Mouse (Mus musculus) embryonic facial prominence, embryonic 12.5 days (tissue): Measurements from ENCODE around the gene Tmem115. TPM values are rescaled to one million over a fixed set of nuclear protein-coding genes. Genes with fewer than 3 reads are reported as not detected.
A peak's percentile ranks its signal among the peaks of the same experiment; 100 is the strongest.

ENCODE experiments used
- ATAC-seq: fragments of 200-750 bp; cut with Nextera tagmentation; 2 replicates; pipeline ENCODE4 v1.8.0; 2017; ENCODE audit not compliant: insufficient number of reproducible peaks, insufficient read depth, low FRiP score, low TSS enrichment
- H3K27ac ChIP-seq: fragments of 300-500 bp; sonication (generic); 2 replicates; pipeline ENCODE4 v1.5.1; 2016; ENCODE audit warnings: mild to moderate bottlenecking
- H3K27me3 ChIP-seq: fragments of 300-500 bp; sonication (generic); 2 replicates; pipeline ENCODE4 v1.6.1; 2016; ENCODE audit warnings: mild to moderate bottlenecking, moderate library complexity
- H3K36me3 ChIP-seq: fragments of 300-500 bp; sonication (generic); 2 replicates; pipeline ENCODE4 v1.6.1; 2016; ENCODE audit warnings: mild to moderate bottlenecking
- H3K4me1 ChIP-seq: fragments of 300-500 bp; sonication (generic); 2 replicates; pipeline ENCODE4 v1.6.1; 2016
- H3K4me2 ChIP-seq: fragments of 300-500 bp; sonication (generic); replicated peaks from 2 replicates; pipeline ENCODE4 v1.6.1; 2016; ENCODE audit warnings: mild to moderate bottlenecking, moderate library complexity
- H3K4me3 ChIP-seq: fragments of 300-500 bp; sonication (generic); 2 replicates; pipeline ENCODE4 v1.5.1; 2016; ENCODE audit warnings: mild to moderate bottlenecking
- H3K9ac ChIP-seq: fragments of 300-500 bp; sonication (generic); 2 replicates; pipeline ENCODE4 v1.6.1; 2016; ENCODE audit warnings: mild to moderate bottlenecking, moderate library complexity
- H3K9me3 ChIP-seq: fragments of 300-500 bp; sonication (generic); 2 replicates; pipeline ENCODE4 v1.6.1; 2016; ENCODE audit warnings: mild to moderate bottlenecking, moderate library complexity
- WGBS: fragments of 180-500 bp; shearing (Covaris S2); methylation state at CpG from one replicate; pipeline ENCODE4 v1.1.7; 2016; 5-methylcytosine and 5-hydroxymethylcytosine counted together
- polyA plus RNA-seq: library from polyadenylated mRNA; unstranded; fragments of >200 nt; fragmentation: Nextera tagmentation; extraction: Ambion mirVana; gene quantifications from 2 replicates; pipeline ENCODE4 v1.2.1, GENCODE M21; 2016

Gene Tmem115
- polyA plus RNA-seq, 1 experiment from 2014 or later, result 50.1 TPM

DNA sequence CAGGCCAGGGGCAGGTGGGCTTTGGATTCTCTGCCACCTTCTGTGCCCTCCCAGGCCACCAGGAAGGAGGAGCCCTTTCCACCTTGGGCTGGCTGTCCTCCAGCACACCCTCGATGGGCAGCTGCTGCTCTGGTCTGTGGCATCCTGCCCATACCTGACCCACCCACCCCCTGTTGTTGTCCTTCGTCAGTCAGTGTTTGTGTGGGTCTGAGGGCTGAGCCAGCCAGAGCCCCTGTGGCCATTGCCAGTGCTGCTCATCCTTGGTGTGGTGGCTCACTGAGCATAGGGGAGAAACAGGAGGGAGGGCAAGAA, 11.4 kb upstream of the Tmem115 start:
- H3K4me2 ChIP-seq, result peak overlapping the region; percentile 44
- H3K27me3 ChIP-seq, result peaks cover 38% of the 10 kb centered on the region
- WGBS, result 26% methylated on average over 2 of the region's 2 CpGs
- no peak overlapping the region for H3K4me3 ChIP-seq
- ATAC-seq, result peak; percentile 8; the same call in 1 of the 2 replicates
- H3K27ac ChIP-seq, result no peak overlapping the region
- H3K36me3 ChIP-seq, result no peaks in the 10 kb centered on the region
- H3K9ac ChIP-seq, result no peak overlapping the region
- H3K9me3 ChIP-seq, result no peaks in the 10 kb centered on the region
- H3K4me1 ChIP-seq, result peaks cover 32% of the 10 kb centered on the region

GRCm38 (mm10) chr9:107526198-107527026, 7.3 kb upstream of the Tmem115 start:
- no peaks in the 10 kb centered on the region for H3K36me3 ChIP-seq
- H3K27ac ChIP-seq, result no peak overlapping the region
- H3K4me1 ChIP-seq, result peaks cover 22% of the 10 kb centered on the region
- H3K27me3 ChIP-seq, result peaks cover 51% of the 10 kb centered on the region
- 4% methylated on average over 44 of the region's 44 CpGs for WGBS
- no peaks in the 10 kb centered on the region for H3K9me3 ChIP-seq
- H3K4me3 ChIP-seq, result peak overlapping the region; percentile 36
- ATAC-seq, result 0 out of 2 replicates have a peak, but pooled peaks have one; percentile 18
- H3K9ac ChIP-seq, result no peak overlapping the region
- H3K4me2 ChIP-seq, result peak overlapping the region; percentile 63

- ATAC-seq, result no peak
Observed at GRCm38 (mm10) chr9:107534408-107535202, 860 bp downstream of the Tmem115 start.

GRCm38 (mm10) chr9:107538231-107538630, 4.5 kb downstream of the Tmem115 start:
- no peak for ATAC-seq
- Histone ChIP-seq H3K4me2 (no peak overlapping the region), H3K4me1 (peaks cover 40% of the 10 kb centered on the region), H3K9ac (no peak overlapping the region), H3K9me3 (no peaks in the 10 kb centered on the region), H3K36me3 (peaks cover 31% of the 10 kb centered on the region), H3K4me3 (no peak overlapping the region), H3K27ac (no peak overlapping the region), H3K27me3 (no peaks in the 10 kb centered on the region)
- WGBS, result 93% methylated on average over 7 of the region's 7 CpGs

More at GRCm38 (mm10) chr9:107534408-107535202, 860 bp downstream of the Tmem115 start:
- H3K36me3 ChIP-seq, result peaks cover 24% of the 10 kb centered on the region
- H3K4me2 ChIP-seq, result peak overlapping the region; percentile 93
- no peaks in the 10 kb centered on the region for H3K9me3 ChIP-seq
- peak overlapping the region; percentile 61 for H3K4me3 ChIP-seq
- H3K27ac ChIP-seq, result peak overlapping the region; percentile 71
- peaks cover 24% of the 10 kb centered on the region for H3K4me1 ChIP-seq
- under 1% methylated on average over 40 of the region's 40 CpGs for WGBS
- H3K9ac ChIP-seq, result peak overlapping the region; percentile 80
- H3K27me3 ChIP-seq, result no peaks in the 10 kb centered on the region

- Histone ChIP-seq H3K9me3 (no peaks in the 10 kb centered on the region), H3K4me3 (no peak overlapping the region), H3K9ac (no peak overlapping the region), H3K36me3 (peaks cover 35% of the 10 kb centered on the region), H3K27ac (no peak overlapping the region), H3K4me1 (peaks cover 40% of the 10 kb centered on the region), H3K27me3 (no peaks in the 10 kb centered on the region), H3K4me2 (no peak overlapping the region)
- no peak for ATAC-seq
- whole genome bisulfite sequencing, result 93% methylated on average over 3 of the region's 3 CpGs
Observed at GRCm38 (mm10) chr9:107538711-107539110, 5.0 kb downstream of the Tmem115 start.

DNA sequence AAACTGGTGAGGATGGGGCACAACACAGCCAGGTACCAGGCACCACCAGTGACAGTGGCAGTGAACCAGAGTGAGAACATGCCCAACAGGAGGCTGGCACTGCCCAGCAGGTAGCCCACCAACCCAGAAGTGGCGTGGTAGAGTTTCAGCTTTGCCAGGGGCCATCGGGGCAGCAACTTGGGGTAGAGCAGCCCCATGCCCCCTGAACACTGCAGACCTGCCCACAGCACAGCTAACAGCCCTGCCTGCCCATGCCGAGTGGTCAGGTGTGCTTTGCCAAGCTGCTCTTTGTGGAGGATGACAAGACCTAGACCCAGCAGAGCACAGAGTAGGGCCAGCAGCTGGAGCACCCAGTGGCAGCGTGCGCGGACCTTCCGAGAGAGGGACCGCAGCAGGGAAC, 6.2 kb downstream of the Tmem115 start:
- H3K4me1 ChIP-seq, result peaks cover 39% of the 10 kb centered on the region
- H3K4me3 ChIP-seq, result no peak overlapping the region
- H3K36me3 ChIP-seq, result peaks cover 46% of the 10 kb centered on the region
- H3K9ac ChIP-seq, result no peak overlapping the region
- no peak overlapping the region for H3K27ac ChIP-seq
- H3K9me3 ChIP-seq, result no peaks in the 10 kb centered on the region
- no peak overlapping the region for H3K4me2 ChIP-seq
- no peak for ATAC-seq
- no peaks in the 10 kb centered on the region for H3K27me3 ChIP-seq
- 92% methylated on average over 8 of the region's 8 CpGs for WGBS

DNA sequence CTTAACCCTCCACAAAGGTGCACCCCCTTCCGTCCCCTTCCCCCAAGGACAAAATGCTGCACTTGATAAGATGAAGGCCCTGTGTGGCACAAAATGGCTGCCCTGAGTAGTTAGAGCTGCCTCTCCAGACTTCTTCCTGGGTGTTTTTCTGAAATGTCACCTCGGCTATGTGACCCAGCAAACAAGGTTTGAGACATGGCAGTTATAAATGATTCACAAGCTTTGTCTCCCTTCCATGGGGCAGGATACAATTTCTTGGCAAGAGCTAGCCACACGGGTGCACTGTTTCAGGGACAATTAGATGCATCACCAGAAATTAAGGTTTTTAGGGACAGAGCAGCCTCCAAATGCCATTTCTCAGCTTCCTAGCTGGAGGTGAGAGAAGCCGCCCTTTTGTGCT, 6.7 kb downstream of the Tmem115 start:
- Histone ChIP-seq H3K9me3 (no peaks in the 10 kb centered on the region), H3K27ac (no peak overlapping the region), H3K9ac (no peak overlapping the region), H3K27me3 (no peaks in the 10 kb centered on the region), H3K4me3 (no peak overlapping the region), H3K36me3 (peaks cover 51% of the 10 kb centered on the region), H3K4me1 (peaks cover 34% of the 10 kb centered on the region), H3K4me2 (no peak overlapping the region)
- 72% methylated on average over 4 of the region's 4 CpGs for WGBS
- ATAC-seq, result no peak

DNA sequence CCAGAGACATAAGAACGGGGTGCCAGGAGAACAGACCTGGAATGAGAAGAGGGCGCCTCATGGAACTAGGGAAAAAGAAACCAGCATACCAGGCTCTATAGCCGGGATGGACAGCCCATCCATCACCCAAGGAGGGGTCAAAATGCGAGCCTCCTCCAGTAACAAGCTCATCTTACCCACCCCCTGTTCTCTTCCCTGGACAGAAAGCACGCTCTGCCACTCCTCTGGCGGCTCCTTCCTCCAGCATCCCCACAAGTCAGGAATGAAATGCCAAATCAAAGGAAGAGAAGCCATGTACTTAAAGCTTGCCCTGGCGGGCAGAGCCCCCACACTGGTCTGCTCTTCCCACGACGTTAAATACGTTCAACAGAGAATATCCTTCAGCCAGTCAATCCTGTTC, 7.3 kb downstream of the Tmem115 start:
- peaks cover 51% of the 10 kb centered on the region for H3K36me3 ChIP-seq
- peak overlapping the region; percentile 50 for H3K4me3 ChIP-seq
- ATAC-seq, result no peak
- H3K4me1 ChIP-seq, result peaks cover 28% of the 10 kb centered on the region
- no peaks in the 10 kb centered on the region for H3K9me3 ChIP-seq
- H3K9ac ChIP-seq, result peak overlapping the region; percentile 38; the same call in 1 of the 2 replicates
- H3K27me3 ChIP-seq, result no peaks in the 10 kb centered on the region
- H3K27ac ChIP-seq, result no peak overlapping the region
- peak overlapping the region; percentile 80 for H3K4me2 ChIP-seq
- 40% methylated on average over 10 of the region's 10 CpGs for WGBS

DNA sequence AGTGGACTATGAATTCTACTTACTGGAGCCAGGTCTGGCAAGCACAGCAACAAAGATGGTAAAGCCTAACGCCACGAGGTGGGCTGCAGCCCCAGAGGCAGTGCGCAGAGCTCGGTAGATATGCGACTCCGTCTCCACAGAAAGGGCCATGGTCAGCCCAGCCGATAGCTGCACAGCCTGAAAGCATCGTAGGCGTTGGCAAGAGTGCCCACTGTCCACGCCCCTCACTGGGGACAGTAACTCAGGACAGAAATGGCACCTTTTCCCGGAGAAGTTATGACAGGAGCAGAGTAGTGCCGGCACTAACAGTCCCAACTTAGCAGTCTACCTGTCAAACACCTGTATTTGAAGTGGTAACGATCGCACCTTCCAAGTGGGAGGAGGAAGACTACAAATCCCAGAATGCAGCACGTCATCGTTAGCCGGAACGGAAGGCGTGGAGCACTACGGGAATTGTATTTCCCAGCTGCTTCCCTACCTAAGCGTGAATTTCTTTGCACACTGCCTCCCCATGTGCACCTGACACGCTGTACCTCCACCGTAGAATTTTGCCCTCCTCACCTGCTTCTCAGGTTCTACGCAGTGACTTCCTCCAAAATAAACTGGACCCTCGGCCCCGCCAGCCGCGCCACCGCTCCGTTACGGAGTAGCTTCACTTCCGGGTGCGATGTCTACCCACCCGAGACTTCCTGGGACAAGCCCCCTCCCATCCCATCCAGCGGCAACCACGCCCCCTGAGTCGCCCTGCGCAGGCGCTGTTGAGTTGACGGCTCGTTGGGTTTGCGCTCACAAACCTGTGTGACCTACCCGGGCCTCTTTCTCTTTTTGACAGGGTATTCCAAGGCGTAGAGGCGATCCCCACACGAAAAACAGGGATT, 8.0 kb downstream of the Tmem115 start, which contains the start of the genes Cyb561d2 and Nprl2:
TSS of gene Cyb561d2 (minus strand) at position 720 of the 878 bp plus-strand sequence.
TSS of gene Nprl2 (plus strand) at position 753 of the 878 bp plus-strand sequence.
- 2% methylated on average over 46 of the region's 46 CpGs for WGBS
- H3K27ac ChIP-seq, result 0 out of 2 replicates have a peak within 1 kb of the TSS, but pooled peaks have one; percentile 52

GRCm38 (mm10) chr9:107542352-107542686, 8.6 kb downstream of the Tmem115 start:
- H3K4me3 ChIP-seq, result peak overlapping the region; percentile 50
- H3K36me3 ChIP-seq, result peaks cover 47% of the 10 kb centered on the region
- H3K27me3 ChIP-seq, result no peaks in the 10 kb centered on the region
- H3K9ac ChIP-seq, result peak overlapping the region; percentile 58
- peaks cover 26% of the 10 kb centered on the region for H3K4me1 ChIP-seq
- H3K27ac ChIP-seq, result 0 out of 2 replicates have a peak overlapping the region, but pooled peaks have one; percentile 52
- no peak for ATAC-seq
- H3K4me2 ChIP-seq, result peak overlapping the region; percentile 80
- under 1% methylated on average over 11 of the region's 11 CpGs for WGBS
- H3K9me3 ChIP-seq, result no peaks in the 10 kb centered on the region

More for the DNA sequence above, 8.0 kb downstream of the Tmem115 start, which contains the start of the genes Cyb561d2 and Nprl2:
- Histone ChIP-seq H3K4me2 (peak within 1 kb of the TSS; percentile 80), H3K27me3 (no peaks in the 10 kb centered on the region), H3K4me1 (peaks cover 25% of the 10 kb centered on the region), H3K9me3 (no peaks in the 10 kb centered on the region), H3K36me3 (peaks cover 48% of the 10 kb centered on the region), H3K4me3 (peak within 1 kb of the TSS; percentile 50), H3K9ac (peak within 1 kb of the TSS; percentile 58)
- peak; percentile 74 for ATAC-seq

- Histone ChIP-seq H3K27ac (0 out of 2 replicates have a peak overlapping the region, but pooled peaks have one; percentile 52), H3K9ac (peak overlapping the region; percentile 58), H3K27me3 (no peaks in the 10 kb centered on the region), H3K9me3 (no peaks in the 10 kb centered on the region), H3K4me2 (peak overlapping the region; percentile 80), H3K4me1 (peaks cover 30% of the 10 kb centered on the region), H3K36me3 (peaks cover 46% of the 10 kb centered on the region), H3K4me3 (peak overlapping the region; percentile 50)
- WGBS, result 52% methylated on average over 8 of the region's 8 CpGs
- no peak for ATAC-seq
Observed at GRCm38 (mm10) chr9:107542721-107543120, 9.0 kb downstream of the Tmem115 start.
